Mouse (Mus musculus) layer of hippocampus, postnatal 10 days (tissue): ENCODE results near the gene Rab12. TPM values are rescaled to one million over a fixed set of nuclear protein-coding genes. Genes with fewer than 3 reads are reported as not detected.

ENCODE experiments used
- DNase-seq, 2 experiments: peaks; one replicate each; pipeline ENCODE4 v3.0.0; 2021; ENCODE audit warnings: low spot score in 2 of 2
- total RNA-seq, 2 experiments: library from RNA; stranded (reverse); gene quantifications; 2 replicates each; pipeline ENCODE4 v1.2.3; 2021

The Rab12 gene
- total RNA-seq, 2 experiments from 2014 or later, result 124 to 134 TPM

GRCm38 (mm10) chr17:66449460-66450341 lies 69.8 kb downstream of the Rab12 start, which contains the start of gene Mtcl1:
Mtcl1 (minus strand) TSS chr17:66449750.
- DNase-seq, result peak; percentile 76 to 82

- DNase-seq, result peak; percentile 63 to 78
These were observed 70.8 kb downstream of the Rab12 start for GRCm38 (mm10) chr17:66448421-66449405.

- no peak for DNase-seq
These were observed 71.6 kb downstream of the Rab12 start for GRCm38 (mm10) chr17:66447978-66448377.

- DNase-seq, result no peak
These were observed 72.6 kb downstream of the Rab12 start for GRCm38 (mm10) chr17:66447007-66447312.

DNA sequence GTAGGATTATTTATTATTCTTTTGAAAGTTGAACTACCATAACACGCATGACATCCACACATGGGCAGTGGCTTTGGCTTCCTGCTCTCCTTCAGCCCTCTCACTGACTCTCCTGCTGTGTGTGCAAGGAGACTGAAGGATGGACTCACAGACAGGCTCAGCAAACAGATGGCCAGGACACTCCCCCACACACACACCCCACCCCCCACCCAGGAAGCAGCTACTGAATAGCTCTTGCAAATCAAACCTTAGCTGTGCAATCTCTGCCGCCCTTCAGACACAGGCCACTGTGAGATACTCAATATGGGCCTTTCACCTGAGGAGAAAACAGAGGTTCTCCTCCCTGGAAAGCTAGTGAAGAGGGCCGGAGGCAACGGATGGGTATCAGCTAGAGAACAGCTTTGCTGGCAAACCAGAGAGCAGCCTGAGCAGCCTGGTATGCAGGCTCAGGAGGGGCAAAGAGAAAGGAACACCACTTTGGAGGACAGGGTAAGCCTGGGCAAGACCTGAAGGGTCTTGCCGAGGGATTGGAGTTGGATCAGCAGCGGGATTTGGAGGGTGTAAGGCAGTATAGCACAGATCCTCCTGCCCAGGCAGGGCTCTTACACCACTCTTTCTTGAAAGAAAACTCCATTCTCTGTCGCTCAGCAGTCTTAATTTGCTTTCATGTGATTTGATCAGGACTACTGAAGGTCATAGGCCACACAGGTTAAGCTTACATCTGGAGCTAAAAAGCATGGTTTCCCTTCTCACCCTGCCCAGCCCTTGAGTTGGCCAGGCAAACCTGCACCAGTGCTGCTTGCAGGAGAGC lies 73.1 kb downstream of the Rab12 start:
- no peak for DNase-seq

Other genes starting within 250 kb of the Rab12 start
- 10 to 100 TPM; 30.0 to 41.4 TPM for gene Mtcl1, start 70.0 kb downstream of the Rab12 start, total RNA-seq
- not detected for gene Themis3, start 74.9 kb upstream of the Rab12 start, total RNA-seq